Mouse (Mus musculus) heart, embryonic 10.5 days (tissue): ENCODE measurements around the gene Pja2. TPM values are rescaled to one million over a fixed set of nuclear protein-coding genes. Genes with fewer than 3 reads are reported as not detected.

ENCODE experiments used
- DNase-seq: peaks from one replicate; pipeline ENCODE4 v3.0.0-alpha.2; 2017; ENCODE audit warnings: low spot score
- H3K27ac ChIP-seq: fragments of 300-500 bp; sonication (generic); 2 replicates; pipeline ENCODE4 v1.5.1; 2016; ENCODE audit warnings: mild to moderate bottlenecking
- H3K27me3 ChIP-seq: fragments of 300-500 bp; sonication (generic); 2 replicates; pipeline ENCODE4 v1.6.1; 2016; ENCODE audit warnings: mild to moderate bottlenecking; ENCODE audit not compliant: poor library complexity, insufficient read depth, severe bottlenecking
- H3K36me3 ChIP-seq: fragments of 300-500 bp; sonication (generic); 2 replicates; pipeline ENCODE4 v1.6.1; 2016; ENCODE audit warnings: mild to moderate bottlenecking, moderate library complexity
- H3K4me1 ChIP-seq: fragments of 300-500 bp; sonication (generic); 2 replicates; pipeline ENCODE4 v1.6.1; 2016; ENCODE audit warnings: mild to moderate bottlenecking
- H3K4me3 ChIP-seq: fragments of 300-500 bp; sonication (generic); 2 replicates; pipeline ENCODE4 v1.5.1; 2016; ENCODE audit warnings: mild to moderate bottlenecking, moderate library complexity
- H3K9me3 ChIP-seq: fragments of 300-500 bp; sonication (generic); 2 replicates; pipeline ENCODE4 v1.6.1; 2016; ENCODE audit warnings: mild to moderate bottlenecking, moderate library complexity
- WGBS: fragments of 180-500 bp; shearing (Covaris S2); methylation state at CpG from one replicate; pipeline ENCODE4 v1.1.7; 2016; 5-methylcytosine and 5-hydroxymethylcytosine counted together
- polyA plus RNA-seq: library from polyadenylated mRNA; unstranded; fragments of >200 nt; fragmentation: Nextera tagmentation; extraction: Ambion mirVana; gene quantifications from 2 replicates; pipeline ENCODE4 v1.2.1, GENCODE M21; 2016

The Pja2 gene
- polyA plus RNA-seq = 70.9 and 85.2 TPM in 2 replicates

DNA sequence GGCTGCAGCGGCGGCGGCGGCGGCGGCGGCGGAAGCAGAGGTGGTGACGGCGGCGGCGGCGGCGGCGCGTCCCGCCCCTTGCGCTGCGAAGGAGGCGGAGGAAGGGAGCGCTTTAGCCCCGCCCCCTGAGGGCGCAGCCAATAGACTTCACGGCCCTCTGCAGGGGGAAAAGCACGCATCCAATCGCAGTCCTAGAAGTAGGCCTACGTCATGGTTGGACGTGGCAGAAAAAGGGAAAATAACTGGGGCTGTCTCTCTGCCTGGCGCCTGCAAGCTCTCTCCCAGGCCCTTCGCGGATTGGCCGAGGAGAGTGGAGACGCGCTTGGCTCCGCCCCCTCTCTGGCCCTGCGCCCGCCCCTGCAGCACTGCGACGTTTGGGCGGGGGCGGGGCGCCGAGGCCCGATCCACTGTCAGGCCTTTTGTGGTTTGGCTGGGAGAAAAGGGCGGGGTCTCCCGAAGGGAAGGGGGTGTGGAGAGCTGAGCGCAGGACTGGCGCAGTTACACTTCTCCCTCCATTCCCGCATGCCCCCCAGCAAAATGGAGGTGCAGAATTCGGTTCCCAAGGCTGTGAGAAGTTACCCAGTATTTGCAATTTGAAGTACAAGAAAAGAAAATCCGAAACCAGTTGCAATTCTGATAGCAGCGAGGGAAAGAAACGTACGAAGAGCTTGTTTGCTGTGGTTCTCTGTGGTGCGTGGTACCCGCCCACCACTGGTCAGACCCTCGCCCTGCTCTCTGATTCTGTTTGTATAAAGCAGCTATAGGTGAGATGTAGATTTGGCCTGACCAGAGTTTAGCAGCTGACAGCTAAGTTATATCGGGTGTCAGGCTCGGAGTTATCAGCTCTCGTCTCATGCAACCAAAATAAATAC is at the start of gene Pja2:
Pja2 (minus strand) TSS at position 19 of the 872 bp plus-strand sequence.
- peak; percentile 99 for DNase-seq
- under 1% methylated on average over 56 of the region's 60 CpGs for WGBS
- no peaks in the 10 kb centered on the region for H3K9me3 ChIP-seq
- 0 out of 2 replicates have a peak, but pooled peaks cover 9% of the 10 kb centered on the region for H3K36me3 ChIP-seq
- H3K4me1 ChIP-seq = peaks cover 13% of the 10 kb centered on the region; the same call in 1 of the 2 replicates
- peak within 1 kb of the TSS; percentile 94 for H3K27ac ChIP-seq
- peak within 1 kb of the TSS; percentile 79 for H3K4me3 ChIP-seq
- no peaks in the 10 kb centered on the region for H3K27me3 ChIP-seq

DNA sequence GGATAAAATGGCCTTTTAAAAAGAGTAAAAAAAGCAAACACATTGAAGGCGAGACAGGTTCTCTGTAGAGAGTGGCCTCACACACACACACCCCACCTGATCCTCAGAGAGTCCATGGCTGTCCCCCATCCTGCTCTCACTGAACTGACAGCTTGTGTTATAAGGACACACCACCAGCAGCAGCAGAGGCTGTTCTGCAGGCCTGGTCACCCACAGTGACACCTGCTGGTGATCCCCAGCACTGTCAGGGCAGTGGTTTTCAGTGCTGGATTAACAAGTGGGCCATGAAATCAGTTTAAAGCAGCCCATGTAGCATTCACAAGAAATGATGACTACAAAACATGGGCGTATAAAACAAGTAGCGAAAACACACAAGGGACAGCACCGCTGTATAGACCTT is 43.6 kb upstream of the Pja2 start:
- 61% methylated on average over 4 of the region's 4 CpGs for WGBS
- no peaks in the 10 kb centered on the region for H3K9me3 ChIP-seq
- H3K4me3 ChIP-seq = no peak overlapping the region
- peak; percentile 86 for DNase-seq
- H3K27me3 ChIP-seq = no peaks in the 10 kb centered on the region
- H3K36me3 ChIP-seq = no peaks in the 10 kb centered on the region
- no peak overlapping the region for H3K27ac ChIP-seq
- no peaks in the 10 kb centered on the region for H3K4me1 ChIP-seq

DNA sequence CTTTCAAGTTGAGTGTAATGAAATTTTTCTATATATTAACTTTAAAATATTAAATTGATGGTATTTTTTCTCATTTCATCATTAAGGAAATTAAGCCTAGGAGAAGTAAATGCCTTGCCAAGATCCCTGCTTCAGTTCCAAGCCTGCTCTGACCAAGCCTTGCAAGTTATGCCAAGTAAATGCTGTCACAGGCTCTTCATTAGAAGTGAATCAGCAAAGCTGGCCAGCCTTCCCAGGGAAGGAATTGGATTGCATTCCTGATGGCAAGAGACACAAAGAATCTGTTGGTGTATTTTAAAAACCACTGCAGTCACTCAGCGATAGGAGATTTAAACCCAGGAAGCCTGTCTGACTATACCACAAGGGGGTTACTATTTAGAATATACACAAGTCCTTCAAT is 32.0 kb upstream of the Pja2 start:
- Histone ChIP-seq H3K4me1 (no peaks in the 10 kb centered on the region), H3K27ac (no peak overlapping the region), H3K27me3 (no peaks in the 10 kb centered on the region), H3K4me3 (no peak overlapping the region), H3K9me3 (no peaks in the 10 kb centered on the region), H3K36me3 (no peaks in the 10 kb centered on the region)
- no peak for DNase-seq
- WGBS = 84% methylated on average over 1 of the region's 1 CpGs

DNA sequence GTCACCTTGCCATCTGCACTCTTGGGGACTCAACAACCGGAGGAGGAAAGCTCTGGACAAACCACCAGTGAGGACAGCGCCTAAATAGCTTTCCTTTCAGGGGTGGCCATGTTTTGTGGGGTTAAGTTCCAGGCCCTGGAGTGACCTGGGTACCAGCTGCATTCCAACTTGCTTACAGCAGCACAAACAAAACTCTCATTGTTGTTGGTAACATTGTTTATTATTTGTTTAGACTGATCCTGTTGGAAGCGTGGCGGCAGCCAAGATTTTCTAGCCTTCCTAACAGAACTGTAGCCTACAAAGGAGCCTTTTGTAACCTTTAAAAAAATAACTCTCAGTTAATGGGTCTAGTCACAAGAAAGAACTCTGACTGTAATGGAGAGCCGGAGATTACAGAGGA is 30.9 kb upstream of the Pja2 start:
- no peaks in the 10 kb centered on the region for H3K36me3 ChIP-seq
- H3K4me3 ChIP-seq = no peak overlapping the region
- H3K9me3 ChIP-seq = no peaks in the 10 kb centered on the region
- H3K27me3 ChIP-seq = no peaks in the 10 kb centered on the region
- no peak for DNase-seq
- no peak overlapping the region for H3K27ac ChIP-seq
- WGBS = 80% methylated on average over 5 of the region's 5 CpGs
- no peaks in the 10 kb centered on the region for H3K4me1 ChIP-seq

DNA sequence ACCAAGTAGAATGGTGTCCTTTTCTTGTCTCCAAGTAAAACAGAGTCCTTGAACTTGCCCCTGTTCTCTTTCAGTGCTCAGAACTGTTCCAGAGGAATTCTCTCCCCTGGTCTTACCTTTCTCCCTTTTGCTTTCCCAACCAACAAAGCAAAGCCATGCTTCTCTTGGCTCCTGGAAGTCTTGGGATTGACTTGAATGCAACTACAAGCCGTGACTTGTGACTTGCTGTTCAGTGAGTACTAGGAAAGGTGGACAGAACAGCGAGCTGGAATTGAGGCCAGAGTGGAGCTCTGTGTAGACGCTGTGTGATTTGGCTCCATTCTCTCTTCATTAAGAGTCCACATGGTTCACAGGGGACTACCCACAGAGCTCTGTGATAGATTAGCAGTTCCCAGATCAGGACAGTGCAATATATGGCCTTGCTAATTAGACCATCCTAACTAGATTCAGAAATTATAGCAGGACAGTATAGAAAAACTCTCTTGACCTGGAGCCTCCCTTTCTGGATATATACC is 30.3 kb upstream of the Pja2 start:
- Histone ChIP-seq H3K36me3 (no peaks in the 10 kb centered on the region), H3K4me1 (no peaks in the 10 kb centered on the region), H3K9me3 (no peaks in the 10 kb centered on the region), H3K27ac (no peak overlapping the region), H3K4me3 (no peak overlapping the region), H3K27me3 (no peaks in the 10 kb centered on the region)
- WGBS = 75% methylated on average over 3 of the region's 3 CpGs
- DNase-seq = no peak

DNA sequence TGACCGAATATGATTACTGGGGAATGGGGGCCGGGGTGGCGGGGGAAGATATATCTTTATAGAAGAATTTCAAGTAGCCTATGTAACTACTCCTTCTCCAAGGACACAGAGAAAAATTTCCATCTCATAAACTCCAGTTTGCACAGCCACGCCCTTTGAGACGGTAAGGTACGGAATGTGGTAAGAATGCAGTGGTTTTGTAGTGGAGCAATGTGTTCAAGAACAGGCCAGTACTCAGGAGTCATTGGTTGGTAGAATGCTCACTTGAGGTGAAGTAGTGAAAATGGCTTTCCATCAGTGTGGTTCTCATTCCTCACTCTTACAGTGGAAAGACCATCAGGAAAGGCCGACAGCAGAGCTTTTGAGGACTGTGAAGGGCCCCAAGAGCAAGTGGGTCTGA is 22.2 kb upstream of the Pja2 start:
- DNase-seq = no peak
- H3K4me1 ChIP-seq = no peaks in the 10 kb centered on the region
- no peak overlapping the region for H3K27ac ChIP-seq
- H3K27me3 ChIP-seq = no peaks in the 10 kb centered on the region
- H3K36me3 ChIP-seq = no peaks in the 10 kb centered on the region
- no peaks in the 10 kb centered on the region for H3K9me3 ChIP-seq
- WGBS = 93% methylated on average over 7 of the region's 7 CpGs
- no peak overlapping the region for H3K4me3 ChIP-seq

DNA sequence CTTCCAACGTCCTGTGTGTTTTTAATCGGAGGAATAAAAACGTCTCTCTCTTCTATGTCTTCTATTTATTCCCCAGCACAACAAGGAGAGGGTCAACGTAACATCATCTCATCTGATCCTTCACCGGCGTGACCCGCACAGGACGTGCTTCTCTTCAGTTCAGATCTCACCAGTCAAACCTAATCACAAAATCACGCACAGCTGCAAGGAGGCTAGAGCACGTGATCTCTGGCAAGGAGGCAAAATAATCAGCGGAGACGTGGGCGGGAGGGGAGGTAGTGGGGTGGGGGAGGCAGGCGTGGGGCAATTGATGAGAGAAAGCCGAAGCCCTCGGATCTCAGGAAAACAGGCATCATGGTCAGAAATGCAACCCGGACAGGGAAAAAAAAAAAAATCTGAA is 14.4 kb upstream of the Pja2 start:
- Histone ChIP-seq H3K27ac (no peak overlapping the region), H3K4me3 (peak overlapping the region; percentile 3; the same call in 1 of the 2 replicates), H3K4me1 (peaks cover 4% of the 10 kb centered on the region; the same call in 1 of the 2 replicates), H3K27me3 (no peaks in the 10 kb centered on the region), H3K9me3 (no peaks in the 10 kb centered on the region), H3K36me3 (no peaks in the 10 kb centered on the region)
- 37% methylated on average over 17 of the region's 17 CpGs for WGBS
- no peak for DNase-seq

DNA sequence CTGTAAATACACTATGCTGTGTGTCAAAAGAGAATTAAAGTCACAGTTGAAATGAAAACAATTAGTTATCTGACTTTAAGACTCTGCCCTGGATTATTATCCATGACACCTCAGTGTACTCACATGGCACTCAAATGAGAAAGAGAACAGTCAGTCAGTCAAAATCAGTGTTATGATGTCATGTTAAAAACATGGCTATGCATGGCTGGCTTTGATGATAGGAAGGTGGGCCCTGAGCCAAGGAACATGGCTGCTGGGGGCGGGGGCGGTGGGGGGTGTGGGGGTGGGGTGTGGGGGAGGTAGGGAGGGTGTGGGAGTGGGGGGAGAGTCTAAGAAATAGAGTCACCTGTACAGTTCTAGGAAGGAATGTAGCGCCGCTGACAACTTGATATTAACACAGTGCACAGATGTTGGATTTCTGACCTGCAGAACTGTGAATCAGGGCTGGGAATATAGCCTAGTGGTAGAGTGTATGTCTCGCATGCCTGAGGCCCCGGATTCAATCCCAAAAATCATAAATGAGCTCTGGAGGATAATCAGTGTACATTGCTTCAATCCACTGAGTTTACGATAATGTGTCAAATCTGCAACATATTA is 13.0 kb upstream of the Pja2 start:
- no peak for DNase-seq
- H3K36me3 ChIP-seq = no peaks in the 10 kb centered on the region
- H3K4me3 ChIP-seq = no peak overlapping the region
- no peaks in the 10 kb centered on the region for H3K9me3 ChIP-seq
- H3K27ac ChIP-seq = no peak overlapping the region
- peaks cover 4% of the 10 kb centered on the region; the same call in 1 of the 2 replicates for H3K4me1 ChIP-seq
- WGBS = 76% methylated on average over 7 of the region's 7 CpGs
- no peaks in the 10 kb centered on the region for H3K27me3 ChIP-seq

DNA sequence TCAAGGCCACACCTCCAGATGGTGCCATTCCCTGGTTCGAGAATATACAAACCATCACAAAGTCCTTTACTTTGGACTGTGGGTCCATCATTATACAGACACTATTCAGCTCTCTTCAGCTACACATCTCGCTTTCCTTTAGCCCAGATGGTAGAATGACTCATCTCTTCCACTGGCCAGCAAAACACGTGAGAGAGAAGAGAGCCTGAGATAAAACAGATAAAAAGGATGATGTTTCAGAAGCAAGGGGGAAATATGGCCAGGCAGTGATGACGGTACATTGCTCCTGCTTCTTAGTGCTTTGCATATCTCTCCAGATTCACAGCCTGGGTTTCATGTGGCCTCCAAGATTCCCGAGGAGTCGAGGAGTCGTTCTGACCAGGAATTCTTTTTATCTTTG is 10.0 kb upstream of the Pja2 start:
- DNase-seq = no peak
- no peak overlapping the region for H3K4me3 ChIP-seq
- H3K4me1 ChIP-seq = peaks cover 8% of the 10 kb centered on the region; the same call in 1 of the 2 replicates
- H3K27ac ChIP-seq = no peak overlapping the region
- 44% methylated on average over 7 of the region's 7 CpGs for WGBS
- H3K27me3 ChIP-seq = no peaks in the 10 kb centered on the region
- H3K36me3 ChIP-seq = no peaks in the 10 kb centered on the region
- no peaks in the 10 kb centered on the region for H3K9me3 ChIP-seq

DNA sequence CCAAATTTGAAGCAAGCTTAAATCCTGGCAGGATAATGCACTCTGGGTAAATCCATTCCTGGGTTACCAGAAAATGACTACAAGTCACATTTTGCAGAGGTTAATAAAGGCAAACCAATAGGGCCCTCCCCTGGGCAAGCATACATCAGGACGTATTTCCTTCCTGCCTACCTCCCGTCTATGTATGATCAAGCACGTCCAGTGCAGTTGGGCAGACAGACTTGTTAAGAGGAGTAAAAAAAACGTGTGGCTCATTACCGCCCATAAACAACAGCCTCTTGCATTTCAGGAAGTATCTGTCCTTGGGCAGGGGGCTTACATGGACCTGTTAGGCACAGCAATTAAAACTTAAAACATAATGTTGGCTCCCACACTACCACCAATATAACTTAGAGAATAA is 8.0 kb upstream of the Pja2 start:
- Histone ChIP-seq H3K4me3 (no peak overlapping the region), H3K4me1 (0 out of 2 replicates have a peak, but pooled peaks cover 4% of the 10 kb centered on the region), H3K27ac (no peak overlapping the region), H3K9me3 (no peaks in the 10 kb centered on the region), H3K27me3 (no peaks in the 10 kb centered on the region), H3K36me3 (no peaks in the 10 kb centered on the region)
- DNase-seq = no peak
- WGBS = 62% methylated on average over 5 of the region's 5 CpGs

DNA sequence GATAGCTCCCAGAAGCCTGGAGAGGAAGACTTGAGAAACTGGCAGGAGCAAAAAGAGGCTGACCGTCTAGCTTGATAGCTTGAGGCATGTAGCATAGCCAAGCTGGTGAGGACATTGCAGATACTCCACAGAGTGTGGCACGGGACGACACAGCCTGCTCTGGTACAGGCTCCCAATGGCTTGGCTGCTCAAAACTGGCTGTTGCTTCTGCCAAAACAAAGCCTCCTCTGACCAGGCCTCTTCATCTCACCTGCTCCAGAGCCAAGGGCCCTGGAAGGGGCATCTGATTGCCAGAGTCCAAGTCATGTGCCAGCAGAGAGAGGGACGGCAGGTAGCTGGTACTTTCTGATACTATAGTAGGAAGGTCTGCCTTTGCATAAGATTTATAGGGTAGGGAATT is 5.5 kb upstream of the Pja2 start:
- 71% methylated on average over 4 of the region's 4 CpGs for WGBS
- Histone ChIP-seq H3K9me3 (no peaks in the 10 kb centered on the region), H3K27me3 (no peaks in the 10 kb centered on the region), H3K4me3 (no peak overlapping the region), H3K27ac (no peak overlapping the region), H3K4me1 (peaks cover 9% of the 10 kb centered on the region; the same call in 1 of the 2 replicates), H3K36me3 (no peaks in the 10 kb centered on the region)
- no peak for DNase-seq

DNA sequence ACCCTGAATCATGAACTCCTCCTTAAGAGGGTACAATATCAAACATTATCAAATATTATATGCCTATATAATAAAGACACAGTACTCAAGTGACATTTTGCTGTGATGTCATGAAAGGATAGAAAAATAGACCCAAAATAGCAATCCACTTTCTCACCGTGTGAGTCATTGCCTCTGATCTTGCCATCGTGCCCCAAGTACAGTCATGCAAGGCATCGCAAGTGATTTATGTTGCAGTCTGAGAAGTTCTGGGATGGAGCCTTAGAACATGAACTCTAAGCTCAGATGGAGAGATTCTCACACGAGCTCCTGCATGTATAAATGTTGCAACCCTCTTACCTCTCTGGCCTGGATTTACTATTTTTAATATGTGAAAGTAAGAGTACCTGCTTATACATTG is 2.2 kb upstream of the Pja2 start:
- no peak for DNase-seq
- Histone ChIP-seq H3K4me1 (peaks cover 15% of the 10 kb centered on the region; the same call in 1 of the 2 replicates), H3K9me3 (no peaks in the 10 kb centered on the region), H3K4me3 (no peak overlapping the region), H3K36me3 (no peaks in the 10 kb centered on the region), H3K27me3 (no peaks in the 10 kb centered on the region), H3K27ac (no peak overlapping the region)
- WGBS = 82% methylated on average over 4 of the region's 4 CpGs

DNA sequence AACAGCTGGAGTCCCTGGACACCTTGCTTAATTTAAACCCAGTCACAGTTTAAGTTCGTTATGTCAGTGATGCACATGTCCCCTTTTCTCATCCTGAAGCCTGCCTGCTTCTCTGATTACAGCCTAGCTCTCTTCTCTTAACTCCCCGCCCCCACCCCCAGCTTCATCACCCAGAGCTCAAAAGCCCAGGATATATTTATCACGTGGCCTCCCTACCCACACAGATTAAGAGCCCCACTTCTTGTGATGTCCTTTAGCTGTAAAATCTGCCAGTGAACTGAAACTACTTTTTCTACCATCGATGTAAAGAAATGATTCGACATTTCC is 1.0 kb upstream of the Pja2 start:
- Histone ChIP-seq H3K9me3 (no peaks in the 10 kb centered on the region), H3K4me3 (peak overlapping the region; percentile 79), H3K4me1 (peaks cover 15% of the 10 kb centered on the region; the same call in 1 of the 2 replicates), H3K36me3 (0 out of 2 replicates have a peak, but pooled peaks cover 5% of the 10 kb centered on the region), H3K27ac (peak overlapping the region; percentile 94), H3K27me3 (no peaks in the 10 kb centered on the region)
- DNase-seq = no peak
- 20% methylated on average over 5 of the region's 5 CpGs for WGBS
